Mouse (Mus musculus) thymus, adult 18-20 months (tissue): ENCODE results near the gene Nol12.

Experiments
- DNase-seq, 2 experiments: peaks; one replicate each; pipeline ENCODE4 v3.0.0; 2022; ENCODE audit warnings: mixed read lengths in 2 of 2

Gene Nol12

DNA sequence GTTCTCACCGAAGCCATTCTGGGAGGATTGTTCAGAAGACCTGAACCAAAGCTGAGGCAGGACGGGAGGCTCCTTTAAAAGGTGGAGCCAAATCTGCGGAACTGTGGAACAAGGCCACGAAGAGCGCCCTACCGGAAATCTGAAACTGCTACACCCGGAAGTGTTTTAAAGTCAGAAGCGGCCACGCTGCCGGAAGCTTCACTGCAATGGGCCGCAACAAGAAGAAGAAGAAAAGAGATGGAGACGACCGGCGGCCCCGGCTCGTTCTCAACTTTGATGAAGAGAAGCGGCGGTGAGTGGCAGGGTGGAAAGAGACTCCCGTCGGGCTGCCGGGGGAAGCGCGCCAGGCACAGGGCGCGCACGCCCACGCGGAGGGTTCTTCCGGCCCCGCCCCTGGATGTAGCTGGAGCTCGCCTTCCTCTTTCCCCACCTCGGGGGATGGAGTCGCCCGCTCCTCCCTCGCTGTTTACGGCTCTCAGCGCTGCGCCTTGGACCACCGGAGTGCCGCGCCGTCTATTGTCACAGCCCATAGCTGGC, at the start of gene Nol12:
Gene Nol12, plus strand, starts transcription at position 150 of the 537 bp plus-strand sequence.
- DNase-seq: peak; percentile 62 to 75

DNA sequence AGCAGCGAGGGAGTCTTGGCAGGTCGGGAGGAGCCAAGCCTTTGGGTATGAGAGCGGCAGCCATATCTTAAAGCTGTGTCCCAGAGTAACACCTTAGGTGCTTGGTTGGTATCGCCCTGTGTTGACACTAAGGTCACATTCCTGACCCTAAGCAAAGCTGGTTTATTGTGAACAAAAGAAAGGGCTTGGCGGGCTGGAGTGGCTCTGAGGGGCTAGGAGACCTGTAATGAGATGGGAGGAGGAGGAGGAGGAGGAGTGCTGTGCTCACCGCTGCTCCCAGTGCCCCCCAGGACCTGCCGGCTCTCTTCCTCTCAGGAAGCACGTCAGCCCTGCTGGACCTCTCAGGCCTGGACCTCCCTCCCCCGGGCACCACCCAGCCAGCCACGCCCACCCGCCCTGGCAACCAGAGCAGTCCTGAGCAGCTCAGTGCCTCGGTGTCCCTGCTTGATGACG, 45.3 kb upstream of the Nol12 start:
- no peak for DNase-seq

DNA sequence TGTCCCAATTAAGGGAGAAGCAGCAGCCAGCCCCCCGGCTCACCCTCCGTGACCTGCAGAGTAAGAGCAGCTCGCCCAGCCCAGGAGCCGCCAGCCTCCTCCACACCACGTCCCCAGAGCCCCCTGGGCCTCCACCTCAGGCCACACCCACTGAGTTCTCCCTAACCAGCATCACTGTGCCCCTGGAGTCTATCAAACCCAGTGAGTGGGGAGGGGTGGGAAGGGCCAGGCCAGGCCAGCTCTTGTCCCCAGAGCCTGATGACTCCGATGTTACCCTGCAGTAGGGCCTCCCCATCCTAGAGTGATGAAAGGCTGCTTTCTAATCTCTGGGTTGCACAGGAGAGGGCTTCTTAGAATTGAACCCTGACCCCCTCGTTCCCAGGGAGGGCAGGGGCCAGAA, 42.3 kb upstream of the Nol12 start:
- no peak for DNase-seq

DNA sequence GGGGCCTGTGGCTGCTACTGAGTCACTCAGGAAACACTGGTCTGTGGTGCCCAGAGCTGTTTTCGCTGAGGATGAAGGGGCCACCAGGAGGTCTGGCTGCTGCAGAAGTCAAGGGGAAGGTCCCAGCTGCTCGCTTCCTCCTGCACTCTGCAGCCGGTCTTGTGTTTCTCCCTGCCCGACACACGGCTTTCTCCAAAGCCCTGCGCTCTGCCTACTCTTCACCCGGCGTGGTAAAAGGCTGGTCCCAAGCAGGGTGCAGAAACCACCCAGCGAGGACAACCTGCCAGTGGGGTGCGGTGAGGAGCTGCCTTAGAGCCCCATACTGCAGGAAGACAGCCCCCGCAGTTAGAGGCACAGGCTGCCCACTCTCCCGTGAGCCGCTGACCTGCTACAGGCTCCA, 40.0 kb upstream of the Nol12 start:
- DNase-seq: peak in 1 of 2 experiments; percentile 34

DNA sequence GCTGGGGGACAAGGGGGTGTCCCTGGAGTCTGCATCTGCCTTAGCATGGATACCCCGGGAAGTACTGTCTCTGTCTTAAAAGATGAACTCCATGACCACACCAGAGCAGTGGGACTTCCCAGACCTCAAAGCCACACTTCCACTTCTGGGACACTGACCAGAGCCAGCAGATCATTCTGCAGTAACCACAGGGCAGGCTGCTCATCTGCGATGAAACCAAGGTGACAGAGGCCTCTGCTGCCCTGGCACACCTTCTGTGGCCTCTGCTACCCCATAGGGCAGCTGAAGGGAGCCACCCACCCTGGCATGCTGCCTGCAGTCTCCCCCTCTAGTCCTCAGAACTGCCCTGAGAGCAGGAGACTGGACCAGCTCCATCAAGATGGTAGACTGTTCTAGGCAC, 39.0 kb upstream of the Nol12 start:
- no peak for DNase-seq

DNA sequence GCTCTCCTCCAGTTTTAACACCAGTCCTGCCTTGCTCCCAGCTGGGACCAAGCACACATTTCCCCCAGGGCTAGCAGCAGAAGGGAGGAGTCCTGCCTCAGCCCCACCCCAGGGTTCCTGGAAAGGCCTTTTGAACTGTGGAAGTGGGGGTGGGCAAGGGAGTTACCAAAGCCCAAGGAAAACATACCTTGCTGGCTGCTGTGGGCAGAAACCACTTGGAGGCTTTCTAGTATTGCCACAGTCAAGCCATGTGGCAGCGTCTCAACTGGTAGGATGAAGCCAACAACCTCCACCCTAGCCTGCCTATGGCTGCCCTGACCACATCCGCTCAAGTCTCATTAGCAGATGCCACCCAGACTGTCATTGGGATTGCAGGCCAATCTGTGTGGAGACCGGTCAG, 38.6 kb upstream of the Nol12 start:
- peak in 1 of 2 experiments; percentile 50 for DNase-seq

DNA sequence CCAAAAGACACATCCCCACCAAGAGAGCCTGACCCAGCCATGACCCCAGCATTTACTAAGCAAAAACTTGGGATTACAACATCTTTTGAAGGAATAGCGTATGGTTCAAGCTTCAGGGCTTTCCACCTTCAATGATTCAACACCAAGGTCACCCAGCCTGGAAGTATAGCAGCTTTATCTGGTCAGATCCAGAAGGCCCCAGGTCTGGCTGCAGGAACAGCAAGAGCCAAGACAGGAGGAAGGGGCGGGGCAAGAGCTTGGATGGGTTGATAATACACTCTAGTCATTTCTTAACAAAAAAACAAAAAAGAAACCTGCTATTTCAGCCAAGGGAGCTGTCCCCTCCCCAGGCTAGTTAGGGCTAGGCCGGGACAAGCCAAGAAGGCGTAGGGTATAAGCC, 37.2 kb upstream of the Nol12 start:
- no peak for DNase-seq

DNA sequence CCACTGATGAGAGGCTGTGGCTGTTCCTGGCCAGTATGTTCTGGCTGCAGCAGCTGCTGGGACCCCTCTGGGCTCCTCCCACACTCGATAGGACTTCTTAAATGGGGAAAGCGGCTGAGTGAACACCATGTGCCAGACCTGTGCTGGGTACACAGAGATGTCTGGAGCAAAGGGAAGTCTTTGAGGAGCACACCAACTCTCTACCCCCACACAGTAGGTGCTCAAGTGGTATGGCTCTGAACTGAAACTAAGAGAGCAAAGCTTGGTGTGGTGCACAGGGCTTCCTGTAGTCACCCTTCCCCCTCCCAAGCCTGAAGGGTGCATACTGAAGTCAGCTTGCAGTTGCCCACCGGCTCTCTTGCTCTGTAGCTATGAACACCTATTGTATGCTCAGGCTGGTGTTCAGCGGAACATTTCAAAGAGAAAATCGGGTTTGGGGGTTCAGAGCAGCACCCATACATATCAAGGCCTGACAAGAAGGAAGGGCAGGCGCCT, 36.2 kb upstream of the Nol12 start:
- peak in 1 of 2 experiments; percentile 68 for DNase-seq

DNA sequence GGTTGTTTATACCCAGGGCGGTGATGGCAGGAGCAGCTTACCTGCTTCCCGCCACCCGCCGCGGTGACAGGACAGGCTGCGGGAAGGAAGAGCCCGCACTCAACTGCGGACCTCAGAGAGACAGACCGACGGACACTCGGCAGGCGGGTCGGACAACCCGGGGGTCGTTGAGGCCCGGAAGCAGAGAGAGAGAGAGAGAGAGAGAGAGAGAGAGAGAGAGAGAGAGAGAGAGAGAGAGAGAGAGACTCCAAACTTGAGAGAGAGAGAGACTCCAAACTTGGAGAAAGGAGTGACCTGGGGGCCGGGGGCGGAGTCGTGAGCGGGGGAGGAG, 35.4 kb upstream of the Nol12 start, which contains the start of gene Gm49510:
Gene Gm49510, plus strand, starts transcription at position 259 of the 331 bp plus-strand sequence.
- DNase-seq: no peak

DNA sequence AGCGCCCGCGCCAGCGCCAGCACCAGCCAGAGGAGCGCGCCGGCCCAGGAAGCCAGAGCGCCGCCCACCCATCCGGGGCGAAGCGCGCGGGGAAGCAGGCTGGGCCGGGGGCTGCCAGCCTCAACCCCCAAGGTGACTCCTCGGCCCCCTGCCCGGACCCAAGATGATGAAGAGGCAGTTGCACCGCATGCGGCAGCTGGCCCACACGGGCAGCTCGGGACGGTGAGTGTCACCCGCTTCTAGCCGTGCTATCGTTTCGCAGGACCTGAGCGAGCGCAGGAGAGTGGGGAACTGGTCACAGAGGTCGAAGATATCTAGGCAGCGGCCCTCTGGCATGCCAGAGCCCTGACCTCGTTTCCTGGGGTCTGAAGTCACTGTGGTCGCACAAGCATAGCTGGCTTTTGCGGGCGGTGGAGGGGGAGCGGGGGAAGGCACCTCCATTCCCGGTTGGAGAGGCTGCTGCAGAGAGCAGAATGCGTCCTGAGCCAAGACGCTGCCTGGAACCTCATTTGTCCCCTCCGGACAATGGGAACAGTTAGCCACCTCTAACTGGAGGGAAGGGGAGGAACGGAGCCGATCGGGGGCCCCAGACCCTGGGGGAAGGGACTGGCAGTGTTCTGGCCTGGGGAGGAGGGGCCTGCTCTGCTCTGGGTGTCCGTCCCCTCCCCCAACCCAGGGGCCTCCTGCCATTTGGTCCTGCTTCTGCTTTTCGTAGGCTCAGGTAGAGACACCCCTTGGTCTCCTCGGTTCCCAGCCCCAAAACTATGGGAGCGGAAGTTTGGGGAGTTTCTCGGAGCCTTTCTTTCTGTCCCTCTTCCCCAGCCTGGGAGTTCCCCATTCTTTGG, 34.8 kb upstream of the Nol12 start, which contains the start of gene Sh3bp1:
Gene Sh3bp1, plus strand, starts transcription at position 29 of the 845 bp plus-strand sequence.
- DNase-seq: peak; percentile 69 to 72

DNA sequence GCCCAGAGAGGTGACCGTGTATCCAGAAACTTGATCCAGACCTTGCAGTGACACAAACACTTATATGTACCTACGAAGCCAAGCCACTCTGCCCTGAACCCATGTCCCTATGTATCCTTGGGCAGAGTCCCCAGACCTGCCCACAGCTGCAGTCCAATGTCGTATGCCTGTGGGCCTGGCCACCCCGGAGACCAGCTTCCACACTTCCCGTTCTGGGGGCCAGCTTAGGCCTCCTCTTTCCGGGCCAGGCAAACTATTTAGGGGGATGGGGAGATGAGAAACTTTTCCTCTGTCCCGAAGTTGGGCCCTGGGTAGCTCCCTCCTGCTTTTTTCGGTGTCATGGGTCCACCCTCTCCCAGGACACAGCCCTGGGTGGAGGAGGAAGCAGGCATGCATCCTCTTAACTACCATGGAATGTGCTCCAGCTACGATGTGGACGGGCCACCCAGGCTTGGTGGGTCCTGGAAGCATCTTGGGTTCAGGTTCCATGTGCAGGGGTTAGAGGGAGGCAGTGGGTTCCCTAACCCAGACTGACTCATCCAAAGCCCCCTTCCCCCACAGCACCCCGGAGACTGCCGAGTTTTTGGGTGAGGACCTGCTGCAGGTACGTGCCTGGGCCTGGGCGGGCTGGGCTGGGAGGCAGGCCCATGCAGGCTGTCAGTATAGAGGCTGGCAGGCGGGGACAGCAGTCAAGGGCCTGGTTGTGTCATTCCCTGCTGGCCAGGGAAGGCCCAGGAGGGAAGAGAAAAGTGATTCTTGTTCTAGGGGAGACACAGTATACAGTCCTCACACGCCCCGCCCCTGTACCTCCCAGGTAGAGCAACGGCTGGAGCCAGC, 33.9 kb upstream of the Nol12 start:
- no peak for DNase-seq

DNA sequence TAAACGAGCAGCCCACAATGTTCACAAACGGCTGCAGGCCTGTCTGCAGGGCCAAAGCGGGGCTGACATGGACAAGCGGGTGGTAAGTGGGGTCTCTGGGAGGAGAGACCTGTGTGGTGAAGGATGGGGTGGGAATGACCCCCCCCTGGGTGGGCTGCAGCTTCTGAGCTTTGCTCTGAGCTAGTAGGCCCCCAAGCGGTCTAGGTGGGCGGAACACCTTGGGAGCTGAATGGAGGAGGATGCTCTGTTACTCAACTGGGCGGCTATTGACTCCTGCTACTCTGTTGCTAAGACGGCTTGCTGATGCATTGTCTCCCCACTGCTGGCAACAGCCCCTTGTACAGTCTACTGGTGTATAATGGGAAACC, 33.3 kb upstream of the Nol12 start:
- DNase-seq: no peak

DNA sequence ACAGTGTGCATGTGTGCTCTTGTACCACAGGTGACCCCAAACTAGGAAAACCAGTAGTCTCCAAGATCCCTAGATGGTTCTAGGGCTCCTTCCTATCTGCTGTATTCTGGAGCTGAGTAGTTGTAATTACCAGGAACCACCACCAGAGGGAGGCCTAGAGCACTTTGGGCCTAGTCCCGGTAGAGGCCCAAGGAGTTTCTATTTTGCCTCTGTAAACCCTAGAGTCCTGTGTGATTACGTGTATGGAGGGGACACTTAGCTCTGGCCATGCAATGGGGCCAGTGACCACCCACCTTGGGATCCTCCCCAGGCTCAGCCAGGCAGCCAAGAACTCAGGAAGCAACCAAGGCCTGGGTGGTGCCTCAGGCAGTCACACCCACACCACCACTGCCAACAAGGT, 31.5 kb upstream of the Nol12 start:
- DNase-seq: peak in 1 of 2 experiments; percentile 50

DNA sequence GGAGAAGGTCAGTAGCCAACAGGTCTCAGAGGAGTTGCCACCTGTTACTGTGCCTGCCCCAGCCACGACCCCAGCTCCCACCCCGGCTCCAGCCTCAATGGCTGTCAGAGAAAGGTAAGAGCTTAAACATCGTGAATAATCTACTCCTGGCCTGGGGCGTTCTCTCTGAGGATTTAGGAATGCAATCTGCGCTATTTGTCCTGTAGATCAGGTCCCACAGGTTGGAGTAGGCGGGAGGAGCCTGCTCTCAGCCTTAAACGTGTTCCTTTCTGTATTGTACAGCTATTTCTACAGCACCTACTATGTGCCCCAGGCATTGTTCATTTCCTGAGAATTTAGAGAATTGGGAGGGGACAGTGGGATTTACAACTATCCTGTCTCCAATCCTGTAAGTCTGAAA, 26.3 kb upstream of the Nol12 start:
- DNase-seq: no peak

DNA sequence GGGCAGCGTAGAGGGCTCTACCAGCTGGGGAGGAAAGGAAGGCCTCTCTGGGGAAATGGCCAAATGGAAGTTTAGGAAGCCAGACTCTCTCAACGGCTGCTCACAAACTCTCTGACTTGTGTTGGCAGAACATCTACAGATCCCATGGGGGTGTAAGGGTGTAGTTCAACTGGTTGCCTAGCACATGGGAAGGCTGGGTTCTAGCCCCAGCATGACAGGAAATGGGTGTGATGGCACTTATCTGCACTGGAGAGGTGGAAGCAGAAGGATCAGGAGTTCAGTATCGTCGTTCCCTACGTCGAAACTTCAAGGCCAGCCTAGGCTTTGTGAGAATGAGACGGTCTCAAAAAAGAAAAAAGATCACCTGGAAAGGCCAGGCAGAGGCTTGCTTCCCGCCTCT, 25.8 kb upstream of the Nol12 start:
- no peak for DNase-seq

DNA sequence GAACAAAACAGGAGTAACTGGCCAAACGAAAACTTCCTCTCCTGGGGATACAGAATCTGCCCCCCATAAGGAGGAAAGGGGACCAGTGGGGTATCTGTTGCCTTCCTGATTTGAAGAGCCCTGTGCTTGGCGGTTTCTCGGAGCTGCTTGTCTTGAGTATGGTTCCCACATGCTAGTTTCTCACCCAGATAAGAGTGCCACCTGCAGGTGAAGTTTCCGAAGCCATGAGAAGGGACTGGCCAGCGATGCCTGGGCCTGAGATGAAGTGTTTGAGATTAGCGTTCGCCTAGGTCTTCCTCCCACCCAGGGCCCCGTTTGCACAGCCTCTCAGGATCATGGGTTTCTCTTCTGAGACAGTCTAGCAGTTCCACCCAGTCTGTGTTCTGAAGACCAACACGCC, 22.7 kb upstream of the Nol12 start:
- DNase-seq: no peak

DNA sequence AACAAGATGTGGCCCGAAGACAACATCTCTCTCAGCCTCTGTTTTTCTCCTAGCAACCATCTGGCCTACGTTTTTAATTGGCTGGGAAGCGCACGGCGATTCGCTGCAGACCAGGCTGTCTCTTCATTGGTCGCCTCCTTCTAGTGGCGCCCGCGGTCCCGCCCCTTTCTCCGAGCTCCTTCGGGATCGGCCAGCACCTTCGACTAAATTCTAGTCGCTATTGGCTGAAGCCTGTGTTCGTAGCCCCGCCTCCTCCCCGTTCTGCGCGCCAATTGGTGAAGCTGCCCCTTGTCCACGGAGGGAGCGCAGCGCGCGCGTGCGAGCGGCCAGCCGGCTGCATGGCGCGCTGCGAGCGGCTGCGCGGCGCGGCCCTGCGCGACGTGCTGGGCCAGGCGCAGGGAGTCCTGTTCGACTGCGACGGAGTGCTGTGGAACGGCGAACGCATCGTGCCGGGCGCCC, 21.1 kb upstream of the Nol12 start, which contains the start of gene Pdxp:
Gene Pdxp, plus strand, starts transcription at position 288 of the 459 bp plus-strand sequence.
- peak; percentile 96 for DNase-seq

DNA sequence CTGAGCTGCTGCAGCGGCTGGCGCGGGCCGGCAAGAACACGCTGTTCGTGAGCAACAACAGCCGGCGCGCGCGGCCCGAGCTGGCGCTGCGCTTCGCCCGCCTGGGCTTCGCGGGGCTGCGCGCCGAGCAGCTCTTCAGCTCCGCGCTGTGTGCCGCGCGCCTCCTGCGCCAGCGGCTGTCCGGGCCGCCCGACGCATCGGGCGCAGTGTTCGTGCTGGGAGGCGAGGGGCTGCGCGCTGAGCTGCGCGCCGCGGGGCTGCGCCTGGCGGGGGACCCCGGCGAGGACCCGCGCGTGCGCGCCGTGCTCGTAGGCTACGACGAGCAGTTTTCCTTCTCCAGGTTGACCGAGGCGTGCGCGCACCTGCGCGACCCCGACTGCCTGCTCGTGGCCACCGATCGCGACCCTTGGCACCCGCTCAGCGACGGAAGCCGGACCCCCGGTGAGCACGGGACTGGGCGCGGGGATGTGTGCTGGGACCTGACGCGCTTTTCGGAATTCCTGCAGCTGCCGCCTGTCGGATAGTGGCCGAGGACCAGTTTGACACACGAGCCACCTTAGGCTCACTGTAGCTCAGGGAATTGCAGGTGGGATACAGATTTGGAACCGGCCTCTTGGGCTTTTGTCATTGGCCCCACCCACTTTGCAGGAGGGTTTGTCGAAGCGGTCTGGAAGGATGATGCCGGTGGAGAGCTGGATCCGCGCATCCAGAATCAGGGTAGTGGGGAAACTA, 20.5 kb upstream of the Nol12 start:
- peak in 1 of 2 experiments; percentile 55 for DNase-seq

DNA sequence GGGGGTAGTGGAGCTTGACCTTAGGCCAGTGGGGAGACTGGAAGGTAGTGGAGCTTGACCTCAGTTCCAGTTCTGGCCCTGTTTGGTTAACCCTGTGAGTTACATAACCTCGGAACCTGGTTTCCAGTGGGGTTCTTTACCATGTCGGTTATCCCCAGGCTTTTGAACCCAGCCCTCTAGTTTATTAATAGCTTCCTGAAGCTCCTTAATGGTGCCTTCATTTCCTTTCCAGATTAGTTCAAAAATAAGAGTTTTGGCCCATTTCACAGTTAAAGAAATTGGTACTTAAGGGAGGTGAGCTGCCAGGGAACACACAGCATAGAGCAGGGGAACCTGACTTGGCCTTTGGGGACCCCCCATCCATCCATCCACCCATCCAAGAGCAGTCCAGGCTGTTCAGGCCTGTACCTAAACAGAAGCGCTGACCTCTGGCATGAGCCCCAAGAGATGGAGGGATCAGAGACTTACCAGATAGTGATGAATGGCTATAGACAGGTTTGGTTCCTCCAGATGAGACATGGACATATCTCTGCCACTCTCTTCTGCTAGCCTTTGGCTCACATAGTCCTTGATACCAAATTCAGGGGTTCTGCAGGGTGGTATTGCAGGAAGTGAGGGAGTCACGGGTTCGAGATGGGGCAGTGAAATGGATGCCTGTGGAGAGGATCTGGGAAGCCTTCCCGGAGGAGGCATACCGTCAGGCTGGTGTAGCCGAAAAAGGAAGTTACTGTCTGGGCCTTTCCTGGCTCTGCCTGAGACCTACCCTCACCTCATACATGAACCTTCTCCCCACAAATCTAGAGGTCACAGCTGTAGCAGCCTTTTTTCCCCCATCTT, 19.7 kb upstream of the Nol12 start:
- DNase-seq: no peak

DNA sequence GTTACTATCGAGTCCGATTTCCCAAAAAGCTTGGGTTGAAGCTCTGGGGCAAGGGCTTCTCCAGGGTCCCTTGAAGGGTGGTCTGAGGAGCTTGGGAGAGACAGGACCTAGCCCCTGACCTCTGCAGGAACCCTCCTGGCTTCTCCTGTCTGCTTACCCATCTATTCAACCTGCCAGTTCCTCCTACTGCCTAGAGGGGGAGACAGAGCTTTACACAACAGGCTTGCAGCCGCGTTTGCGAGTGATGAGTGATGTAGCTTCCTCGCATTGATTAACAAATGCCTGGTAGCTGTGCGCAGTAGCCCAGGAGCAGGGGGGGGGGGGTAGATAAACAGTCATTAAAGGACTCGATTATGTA, 19.1 kb upstream of the Nol12 start:
- DNase-seq: peak in 1 of 2 experiments; percentile 68

DNA sequence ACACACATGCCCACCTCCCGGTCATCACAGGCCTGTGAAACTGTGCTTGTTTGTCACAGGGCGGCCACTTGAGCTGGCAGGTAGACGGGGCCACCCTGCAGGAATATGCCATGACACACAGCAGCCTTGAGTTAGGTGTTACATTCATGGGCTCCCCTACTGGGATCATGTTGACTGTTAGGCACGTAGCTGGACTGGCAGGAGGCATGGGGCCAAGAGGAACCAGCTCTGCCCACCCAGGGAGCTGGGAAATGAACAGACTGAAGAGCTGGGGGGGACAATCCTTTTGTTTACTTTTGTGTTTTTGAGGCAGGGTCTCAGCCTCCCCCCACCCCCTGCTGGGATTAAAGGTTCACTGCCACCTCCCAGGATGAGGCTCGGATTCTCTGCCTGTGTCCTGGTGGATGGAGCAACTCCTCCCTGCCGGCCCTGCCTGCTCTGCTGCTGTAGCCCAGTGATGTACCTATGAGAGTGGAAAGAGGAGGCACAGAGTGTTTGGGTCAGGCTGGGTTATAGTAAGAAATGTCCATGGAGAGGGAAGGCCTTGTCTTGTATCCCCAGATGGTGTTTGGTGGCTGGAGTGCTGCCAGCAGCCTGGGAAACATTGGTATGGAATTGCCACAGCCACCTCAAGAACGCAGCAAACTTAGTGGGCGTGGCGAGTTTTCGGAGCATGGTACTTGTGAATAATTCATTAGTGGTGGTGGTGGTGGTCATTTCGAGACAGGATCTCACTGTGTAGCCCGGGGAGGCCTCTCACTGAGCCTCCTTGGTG, 18.5 kb upstream of the Nol12 start:
- no peak for DNase-seq
